In the genomic region with DNA sequence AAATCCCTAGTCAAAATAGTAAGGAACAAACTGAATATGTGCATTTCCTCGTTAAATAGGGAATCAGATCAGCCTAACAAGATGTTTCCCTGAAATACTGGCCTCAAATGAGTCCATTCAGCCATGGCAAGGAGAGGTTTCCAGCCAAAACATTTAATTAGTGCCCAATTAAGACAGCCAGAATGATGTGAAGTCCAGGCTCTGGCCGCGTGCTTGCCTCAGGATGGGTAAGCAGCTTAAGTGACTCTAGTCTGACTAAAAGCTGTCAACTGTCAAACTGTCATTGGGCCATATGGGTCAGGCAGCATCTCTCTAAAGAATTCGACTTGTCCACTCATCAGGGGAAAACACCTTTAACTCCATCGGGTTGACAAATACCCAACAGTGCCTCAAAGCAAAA, we compare ENCODE assay signal across 22 mouse cellular contexts.
DNase-seq lines count a peak whose midpoint lies in the region; ATAC-seq and TF ChIP-seq lines count a peak whose summit lies in the region.
"Had no signal": no experiment of that assay in that cellular context is flagged by ENCODE, and none has a peak within 500 bp of the region (broad histone marks: within the 10 kb centered on the region; RNA-seq: fewer than 3 reads in every experiment).

No protein-coding gene starts in this region.

- no peaks in the 10 kb centered on the region for H3K9me3 ChIP-seq in hindbrain, embryonic 12.5 days (replicated peaks)
- H3K9me3 ChIP-seq in hindbrain, embryonic 10.5 days = no peaks in the 10 kb centered on the region
- no peaks in the 10 kb centered on the region for H3K9me3 ChIP-seq in midbrain, postnatal 0 days (ENCODE audit: low read length)
- no peaks in the 10 kb centered on the region for H3K9me3 ChIP-seq in midbrain, embryonic 14.5 days (ENCODE audit: control insufficient read depth, low read length)
- H3K9me3 ChIP-seq in forebrain, embryonic 16.5 days (ENCODE audit: control insufficient read depth, low read length) = no peaks in the 10 kb centered on the region
- H3K9me3 ChIP-seq: lung, embryonic 15.5 days had no signal

- no peaks in the 10 kb centered on the region for H3K27me3 ChIP-seq in hindbrain, embryonic 12.5 days
- H3K27me3 ChIP-seq in hindbrain, embryonic 10.5 days (ENCODE audit: insufficient read depth, poor library complexity, severe bottlenecking) = no peaks in the 10 kb centered on the region
- H3K27me3 ChIP-seq in midbrain, postnatal 0 days (ENCODE audit: insufficient read depth, low read length) = no peaks in the 10 kb centered on the region
- H3K27me3 ChIP-seq in midbrain, embryonic 14.5 days (ENCODE audit: control insufficient read depth, insufficient read depth, low read length) = no peaks in the 10 kb centered on the region
- H3K27me3 ChIP-seq in forebrain, embryonic 16.5 days (replicated peaks; ENCODE audit: control insufficient read depth, insufficient read depth, low read length) = no peaks in the 10 kb centered on the region
- H3K27me3 ChIP-seq: lung, embryonic 15.5 days had no signal

- no peak for TF ChIP-seq CTCF in midbrain, postnatal 0 days (IDR thresholded peaks at IDR 0.05)

- H3K4me1 ChIP-seq in hindbrain, embryonic 12.5 days = peaks cover 3% of the 10 kb centered on the region; the same call in 1 of the 2 replicates
- no peaks in the 10 kb centered on the region; the same call in 1 of the 2 replicates for H3K4me1 ChIP-seq in hindbrain, embryonic 10.5 days (replicated peaks)
- no peaks in the 10 kb centered on the region; the same call in 1 of the 2 replicates for H3K4me1 ChIP-seq in midbrain, postnatal 0 days (ENCODE audit: insufficient read depth, low read length)
- peaks cover 6% of the 10 kb centered on the region for H3K4me1 ChIP-seq in midbrain, embryonic 14.5 days (ENCODE audit: control insufficient read depth, insufficient read depth, low read length)
- no peaks in the 10 kb centered on the region for H3K4me1 ChIP-seq in forebrain, embryonic 16.5 days (replicated peaks; ENCODE audit: control insufficient read depth, insufficient read depth, low read length)

- H3K9ac ChIP-seq in hindbrain, embryonic 12.5 days = no peak overlapping the region
- H3K9ac ChIP-seq in midbrain, postnatal 0 days (replicated peaks; ENCODE audit: low read length, poor library complexity, severe bottlenecking) = no peak overlapping the region
- no peak overlapping the region for H3K9ac ChIP-seq in midbrain, embryonic 14.5 days (replicated peaks; ENCODE audit: low read length)
- H3K9ac ChIP-seq in forebrain, embryonic 16.5 days (replicated peaks; ENCODE audit: low read depth, low read length) = no peak overlapping the region
- H3K9ac ChIP-seq: liver, embryonic 14.5 days; lung, embryonic 15.5 days had no signal

- H3K27ac ChIP-seq in hindbrain, embryonic 12.5 days = no peak overlapping the region
- no peak overlapping the region for H3K27ac ChIP-seq in hindbrain, embryonic 10.5 days
- no peak overlapping the region for H3K27ac ChIP-seq in midbrain, postnatal 0 days (ENCODE audit: low read depth, low read length)
- H3K27ac ChIP-seq in midbrain, embryonic 14.5 days (replicated peaks; ENCODE audit: low read depth, low read length) = no peak overlapping the region
- no peak overlapping the region for H3K27ac ChIP-seq in forebrain, embryonic 16.5 days (ENCODE audit: low read length)
- H3K27ac ChIP-seq: heart, adult 2 months; kidney, postnatal 0 days; liver, embryonic 14.5 days; lung, embryonic 15.5 days had no signal

- no peak overlapping the region for H3K4me3 ChIP-seq in hindbrain, embryonic 12.5 days
- H3K4me3 ChIP-seq in hindbrain, embryonic 10.5 days = no peak overlapping the region
- no peak overlapping the region for H3K4me3 ChIP-seq in midbrain, postnatal 0 days (ENCODE audit: low read depth, low read length)
- no peak overlapping the region for H3K4me3 ChIP-seq in midbrain, embryonic 14.5 days (replicated peaks; ENCODE audit: low read depth, low read length)
- H3K4me3 ChIP-seq in forebrain, embryonic 16.5 days (replicated peaks; ENCODE audit: low read length) = no peak overlapping the region
- H3K4me3 ChIP-seq: heart, adult 2 months; lung, embryonic 15.5 days had no signal

- DNase-seq in hindbrain, embryonic 10.5 days (ENCODE audit: low spot score) = no peak
- DNase-seq in midbrain, postnatal 0 days (ENCODE audit: low spot score) = peak; percentile 76
- no peak for DNase-seq in midbrain, embryonic 14.5 days
- peak; percentile 31 for DNase-seq in retina, postnatal 7 days (ENCODE audit: low read depth, low spot score)
- no peak for DNase-seq in adipocyte (ENCODE audit: low spot score)
- no peak for DNase-seq in right cerebral cortex, adult 18-20 months
- DNase-seq: adrenal gland, adult 2 months; B cell, adult 2 months; cerebellum, adult 8-10 months; embryo, embryonic 11 days; gastrocnemius, postnatal 10 days; heart, adult 2 months; heart, postnatal 36 days; lung, postnatal 4 days; right cerebral cortex, postnatal 14 days; thymus, postnatal 4 days had no signal

- 0 out of 2 replicates have a peak, but pooled peaks have one; percentile 24 for ATAC-seq in hindbrain, embryonic 12.5 days (ENCODE audit: low FRiP score)
- no peak for ATAC-seq in midbrain, postnatal 0 days (ENCODE audit: low FRiP score)
- ATAC-seq in midbrain, embryonic 14.5 days (ENCODE audit: low FRiP score, low TSS enrichment) = no peak
- ATAC-seq in forebrain, embryonic 16.5 days = peak; percentile 92
- ATAC-seq: intestine, postnatal 0 days had no signal

- no peak overlapping the region for H3K4me2 ChIP-seq in hindbrain, embryonic 12.5 days (replicated peaks)
- no peak overlapping the region for H3K4me2 ChIP-seq in midbrain, postnatal 0 days (ENCODE audit: low read depth, low read length, poor library complexity, severe bottlenecking)
- H3K4me2 ChIP-seq in midbrain, embryonic 14.5 days (ENCODE audit: low read length) = no peak overlapping the region
- H3K4me2 ChIP-seq in forebrain, embryonic 16.5 days (ENCODE audit: low read length) = no peak overlapping the region
- H3K4me2 ChIP-seq: lung, embryonic 15.5 days had no signal

- WGBS in hindbrain, embryonic 12.5 days = 64% methylated on average over 5 of the region's 5 CpGs
- WGBS in hindbrain, embryonic 10.5 days = 75% methylated on average over 5 of the region's 5 CpGs
- 46% methylated on average over 5 of the region's 5 CpGs for WGBS in midbrain, postnatal 0 days
- 39% methylated on average over 5 of the region's 5 CpGs for WGBS in midbrain, embryonic 14.5 days
- 7% methylated on average over 5 of the region's 5 CpGs for WGBS in forebrain, embryonic 16.5 days

- H3K36me3 ChIP-seq in hindbrain, embryonic 12.5 days = no peaks in the 10 kb centered on the region
- no peaks in the 10 kb centered on the region for H3K36me3 ChIP-seq in hindbrain, embryonic 10.5 days
- H3K36me3 ChIP-seq in midbrain, postnatal 0 days (ENCODE audit: insufficient read depth, low read length) = no peaks in the 10 kb centered on the region
- H3K36me3 ChIP-seq in midbrain, embryonic 14.5 days (ENCODE audit: control insufficient read depth, insufficient read depth, low read length) = no peaks in the 10 kb centered on the region
- no peaks in the 10 kb centered on the region for H3K36me3 ChIP-seq in forebrain, embryonic 16.5 days (ENCODE audit: control insufficient read depth, insufficient read depth)
- H3K36me3 ChIP-seq: lung, embryonic 15.5 days had no signal

Comparison
In these comparisons a context has a peak if more than half of its experiments do, and no peak if none do; other contexts are left out.
1. DNase-seq: peak in midbrain, postnatal 0 days (single experiment) and retina, postnatal 7 days (single experiment); none in hindbrain, embryonic 10.5 days (single experiment), midbrain, embryonic 14.5 days (single experiment), adipocyte (single experiment) and right cerebral cortex, adult 18-20 months (single experiment).
2. ATAC-seq: peak in hindbrain, embryonic 12.5 days (single experiment) and forebrain, embryonic 16.5 days (single experiment); none in midbrain, postnatal 0 days (single experiment) and midbrain, embryonic 14.5 days (single experiment).